Mouse (Mus musculus): ENCODE measurements around the gene Trpc1.

The Trpc1 gene

DNA sequence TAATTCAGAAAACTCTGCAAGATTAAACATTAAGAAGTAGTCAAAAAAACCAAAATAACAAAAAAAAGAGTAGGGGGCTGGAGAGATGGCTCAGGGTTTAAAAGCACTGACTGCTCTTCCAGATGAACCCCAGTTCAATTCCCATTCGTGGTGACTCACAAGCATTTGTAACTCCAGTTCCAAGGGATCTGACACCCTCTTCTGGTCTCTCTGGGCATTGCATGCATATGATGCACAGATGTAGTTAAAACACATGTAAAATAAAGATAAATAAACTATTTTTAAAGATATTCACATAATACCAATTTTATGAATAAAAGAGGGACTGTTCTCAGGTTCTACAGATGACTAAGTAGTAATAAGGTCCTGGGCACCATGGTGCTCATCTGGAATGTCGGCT, 52.4 kb downstream of the Trpc1 start:
- DNase-seq (ENCODE audit: low read depth, low spot score), result peak; percentile 31

- DNase-seq (ENCODE audit: low read depth, low spot score), result no peak
Observed at GRCm38 (mm10) chr9:95696581-95696980, 53.6 kb downstream of the Trpc1 start.

- no peak for DNase-seq (ENCODE audit: low read depth, low spot score)
Observed at GRCm38 (mm10) chr9:95695023-95695422, 55.2 kb downstream of the Trpc1 start.

- DNase-seq (ENCODE audit: low read depth, low spot score), result no peak
Observed at GRCm38 (mm10) chr9:95694526-95694925, 55.6 kb downstream of the Trpc1 start.

DNA sequence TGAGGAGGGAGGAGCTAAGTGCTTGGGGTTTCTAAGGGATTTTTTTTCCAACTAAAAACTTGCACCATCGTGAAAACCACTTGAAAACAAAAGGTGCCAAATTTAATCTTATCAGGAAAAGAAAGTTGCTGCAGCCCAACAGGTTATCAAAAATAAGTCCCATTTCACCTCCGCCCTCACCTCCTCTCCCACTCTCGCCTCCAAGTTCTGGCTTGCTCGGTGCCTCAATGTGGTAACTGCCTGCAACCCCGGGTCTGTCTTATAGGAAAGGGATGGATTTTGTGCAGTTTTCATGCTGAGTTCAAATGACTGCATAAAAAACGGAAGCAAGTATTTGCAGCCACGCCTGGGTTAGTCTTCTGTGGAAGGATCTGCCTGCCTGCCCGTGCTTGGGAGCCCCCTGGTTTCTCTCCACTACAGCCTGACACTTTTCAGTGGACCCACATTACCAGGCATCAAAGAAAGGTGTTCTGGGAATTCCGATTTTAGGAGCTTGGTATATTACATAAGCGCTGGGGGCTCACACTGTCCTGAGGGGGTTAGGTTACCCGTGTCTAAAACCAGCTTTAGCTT, 56.6 kb downstream of the Trpc1 start:
- DNase-seq (ENCODE audit: low read depth, low spot score), result no peak

GRCm38 (mm10) chr9:95692823-95693222, 57.4 kb downstream of the Trpc1 start:
- DNase-seq (ENCODE audit: low read depth, low spot score), result no peak

DNA sequence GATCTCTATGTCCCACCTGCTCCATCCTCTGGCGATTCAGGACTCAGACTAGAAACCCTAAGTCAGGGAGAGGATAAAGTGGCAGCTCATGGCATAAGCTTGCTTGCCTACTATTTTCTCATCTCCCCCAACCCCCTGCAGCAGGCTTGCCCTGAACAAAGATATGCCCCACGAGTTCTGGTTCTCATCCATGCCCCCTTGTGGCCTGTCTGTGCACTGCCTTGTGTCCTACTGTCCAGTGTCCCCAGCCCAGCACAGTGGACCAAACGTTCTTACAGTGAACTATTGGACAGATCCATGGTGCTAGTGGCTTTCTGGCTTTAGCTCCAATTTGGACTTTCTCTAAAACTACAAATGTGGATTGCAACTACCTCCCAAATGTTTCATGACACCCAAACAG, 62.1 kb downstream of the Trpc1 start:
- peak; percentile 21 for DNase-seq (ENCODE audit: low read depth, low spot score)

DNA sequence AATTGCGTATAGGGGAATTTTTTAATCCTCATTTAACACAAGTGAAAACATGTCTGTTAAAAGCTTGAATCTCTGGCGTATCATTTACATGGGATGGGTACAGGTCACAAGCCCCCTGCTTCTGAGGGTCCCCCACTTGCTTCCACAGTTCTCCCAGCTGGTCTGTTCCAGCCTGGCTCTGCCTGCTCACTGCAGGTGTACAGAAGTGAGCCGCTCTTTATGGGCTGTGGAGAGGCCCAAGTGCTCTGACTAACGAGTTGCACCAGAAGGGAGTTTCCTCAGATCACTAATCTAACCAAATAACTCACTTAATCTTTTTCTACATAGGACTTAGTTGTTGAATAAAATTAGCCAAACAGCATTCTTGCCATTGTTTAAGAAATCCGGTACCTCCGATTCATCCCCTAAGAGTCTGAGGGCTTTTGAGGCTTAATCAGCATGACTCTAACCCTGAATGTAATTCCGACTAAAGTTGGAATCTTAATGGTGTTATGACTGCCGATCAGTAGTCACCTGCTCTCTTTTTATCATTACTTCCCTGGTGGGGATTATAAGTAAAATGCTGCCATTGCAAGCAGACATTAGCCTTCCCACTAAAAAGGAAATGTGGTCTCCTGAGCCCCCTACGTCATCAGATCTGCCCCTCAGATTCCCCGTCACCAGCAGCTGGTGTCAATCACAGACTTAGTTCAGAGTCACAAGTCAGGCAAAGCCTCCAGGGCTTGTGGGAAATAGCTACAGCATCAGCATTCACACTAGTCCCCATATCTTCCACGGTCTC, 64.3 kb downstream of the Trpc1 start:
- no peak for DNase-seq (ENCODE audit: low read depth, low spot score)

DNA sequence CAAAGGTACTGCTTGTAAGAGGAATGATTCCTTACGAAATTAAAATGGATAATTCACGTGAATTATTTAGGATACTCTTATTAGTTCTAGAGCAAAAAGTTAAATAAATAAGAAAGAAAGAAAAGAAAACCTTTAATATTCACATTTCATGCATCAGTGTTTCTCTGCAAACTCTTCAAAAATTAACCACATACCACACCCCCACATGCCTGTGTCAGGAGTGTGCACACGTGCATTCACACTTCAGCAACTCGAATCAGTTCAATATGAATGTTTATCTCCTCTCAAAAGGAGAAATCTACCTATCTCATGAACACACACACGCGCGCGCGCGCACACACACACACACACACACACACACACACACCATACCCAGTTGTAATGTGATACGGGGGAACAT, 69.5 kb downstream of the Trpc1 start:
- DNase-seq (ENCODE audit: low read depth, low spot score), result no peak

DNA sequence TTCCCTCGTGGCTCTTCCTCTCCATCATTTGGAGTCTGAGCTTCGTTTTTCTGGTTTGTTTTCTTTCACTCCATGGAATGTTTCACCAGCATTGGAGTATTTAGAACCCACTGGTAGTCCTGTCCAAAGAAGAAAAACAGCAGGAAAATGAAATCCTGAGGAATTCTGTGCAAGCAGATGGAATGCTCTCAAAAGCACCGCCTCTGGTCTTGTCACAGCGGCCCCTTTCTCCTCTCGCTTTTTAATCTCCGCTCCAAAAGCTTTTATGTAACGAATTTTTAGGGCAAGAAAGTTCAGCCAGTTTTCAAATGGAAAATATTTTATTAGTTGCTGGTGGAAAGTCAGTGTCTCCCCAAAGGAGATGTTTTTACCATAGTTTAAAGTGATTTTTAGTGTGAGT, 70.2 kb downstream of the Trpc1 start:
- DNase-seq (ENCODE audit: low read depth, low spot score), result no peak

DNA sequence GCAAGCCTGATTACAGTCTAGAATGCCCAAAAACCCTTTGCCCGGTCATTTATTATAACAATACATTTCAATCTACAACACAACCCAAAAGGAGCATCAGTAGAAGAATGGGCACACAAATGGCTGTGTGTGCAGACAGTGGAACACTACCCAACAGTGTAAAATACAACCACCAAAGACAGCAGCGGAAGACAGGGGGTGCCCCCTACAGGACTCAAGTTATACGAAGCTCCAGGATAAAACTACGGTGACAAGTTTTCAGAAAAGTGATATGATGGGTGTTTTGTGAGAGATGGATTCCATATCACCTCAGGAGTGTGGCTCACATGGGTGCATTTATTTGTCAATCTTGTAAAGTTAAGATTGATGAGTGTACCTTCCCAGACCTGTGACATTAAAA, 74.2 kb downstream of the Trpc1 start:
- no peak for DNase-seq (ENCODE audit: low read depth, low spot score)

DNA sequence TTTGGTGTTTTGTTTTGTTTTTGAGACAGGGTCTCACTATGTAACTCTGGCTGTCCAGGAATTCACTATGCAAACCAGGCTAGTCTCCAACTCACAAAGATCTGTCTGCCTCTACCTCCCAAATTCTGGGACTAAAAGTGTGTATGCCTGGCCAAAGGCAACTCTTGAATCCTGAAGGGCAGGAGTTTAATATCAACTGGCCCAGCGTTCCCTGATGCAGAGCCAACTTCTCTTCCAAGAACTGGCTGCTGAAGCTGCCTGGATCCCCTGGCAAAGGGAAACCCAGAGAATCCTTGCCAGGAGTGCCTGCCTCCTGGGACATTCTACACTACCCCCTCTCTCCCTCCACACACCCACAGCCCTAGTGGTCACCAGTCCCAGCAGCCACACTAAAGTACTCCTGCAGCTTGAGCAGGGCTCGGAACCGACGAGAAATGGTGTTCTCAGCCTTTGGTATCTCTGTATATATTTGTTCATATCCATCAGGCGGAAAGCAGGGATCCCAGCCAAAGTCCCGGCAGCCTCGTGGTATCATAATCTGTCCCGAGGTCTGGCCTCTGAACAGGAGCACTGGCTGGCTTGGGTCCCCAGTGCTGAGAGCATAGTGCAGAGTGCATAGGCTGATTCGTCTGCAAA, 75.0 kb downstream of the Trpc1 start:
- DNase-seq (ENCODE audit: low read depth, low spot score), result no peak

GRCm38 (mm10) chr9:95672760-95673159, 77.4 kb downstream of the Trpc1 start:
- peak; percentile 15 for DNase-seq (ENCODE audit: low read depth, low spot score)

- DNase-seq (ENCODE audit: low read depth, low spot score), result no peak
Observed at GRCm38 (mm10) chr9:95672331-95672730, 77.8 kb downstream of the Trpc1 start.

GRCm38 (mm10) chr9:95668306-95668705, 81.9 kb downstream of the Trpc1 start:
- DNase-seq (ENCODE audit: low read depth, low spot score), result no peak

- DNase-seq (ENCODE audit: low read depth, low spot score), result no peak
Observed at GRCm38 (mm10) chr9:95667836-95668235, 82.3 kb downstream of the Trpc1 start.

- DNase-seq (ENCODE audit: low read depth, low spot score), result no peak
Observed at GRCm38 (mm10) chr9:95665835-95666234, 84.3 kb downstream of the Trpc1 start.

GRCm38 (mm10) chr9:95664290-95664989, 85.7 kb downstream of the Trpc1 start:
- DNase-seq (ENCODE audit: low read depth, low spot score), result no peak

DNA sequence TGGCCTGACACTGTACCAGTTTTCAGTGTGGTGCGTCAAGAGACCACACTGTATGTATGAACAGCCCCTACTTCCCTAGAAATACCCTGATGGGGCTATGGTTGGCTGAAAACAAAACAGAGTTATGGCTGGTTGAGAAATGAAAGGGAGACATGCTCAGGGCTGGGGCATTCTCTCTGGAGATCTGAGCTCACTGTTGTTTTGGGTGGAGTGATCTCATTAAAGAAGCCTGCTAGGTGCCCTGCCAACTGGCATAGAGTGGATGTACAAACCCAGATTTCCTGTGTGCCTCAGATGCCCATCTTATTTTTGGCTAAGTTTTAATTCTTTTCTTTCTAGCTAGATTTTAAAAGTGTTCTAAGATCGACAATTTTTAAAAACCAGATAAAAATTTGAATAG, 92.2 kb downstream of the Trpc1 start:
- no peak for DNase-seq (ENCODE audit: low read depth, low spot score)
